Mouse (Mus musculus) small intestine, adult 2 months (tissue): ENCODE measurements around the gene Cmtm8.

ENCODE experiments used
- CTCF ChIP-seq: fragments of 200-500 bp; IDR thresholded peaks from 2 replicates; pipeline ENCODE4 v1.5.1; 2012; ENCODE audit warnings: low read depth, mild to moderate bottlenecking, control low read depth, inconsistent platforms, low read length, moderate library complexity, mixed read lengths; ENCODE audit not compliant: insufficient replicate concordance, insufficient read length; ENCODE audit errors: extremely low read depth
- POLR2A ChIP-seq: fragments of 200-500 bp; IDR thresholded peaks from 2 replicates; pipeline ENCODE4 v1.6.1; 2012; ENCODE audit warnings: low read depth, mild to moderate bottlenecking, control low read depth, inconsistent platforms, low read length, moderate library complexity

GRCm38 (mm10) chr9:114770224-114770623 is 73.7 kb downstream of the Cmtm8 start:
- TF ChIP-seq CTCF (no peak), POLR2A (no peak)
